Mouse (Mus musculus) hindbrain, embryonic 15.5 days (tissue): ENCODE results near the gene Wsb2. TPM values are rescaled to one million over a fixed set of nuclear protein-coding genes. Genes with fewer than 3 reads are reported as not detected.
A peak's percentile ranks its signal among the peaks of the same experiment; 100 is the strongest.
"Not testable (repeated sequence)": the region's sequence is repeated elsewhere in the genome, so short reads cannot be mapped to it uniquely, and the experiment has no call there.

Experiments
- ATAC-seq: fragments of 200-750 bp; cut with Nextera tagmentation; 2 replicates; pipeline ENCODE4 v1.8.0; 2017; ENCODE audit warnings: low read depth, moderate number of reproducible peaks, moderate TSS enrichment; ENCODE audit not compliant: low FRiP score
- H3K27ac ChIP-seq: fragments of 300-500 bp; sonication (generic); replicated peaks from 2 replicates; pipeline ENCODE4 v1.5.1; 2015; ENCODE audit warnings: mild to moderate bottlenecking, inconsistent platforms
- H3K27me3 ChIP-seq: fragments of 300-500 bp; sonication (generic); 2 replicates; pipeline ENCODE4 v1.6.1; 2015; ENCODE audit warnings: control low read depth, inconsistent platforms
- H3K36me3 ChIP-seq: fragments of 300-500 bp; sonication (generic); 2 replicates; pipeline ENCODE4 v1.6.1; 2015; ENCODE audit warnings: control low read depth, inconsistent platforms
- H3K4me1 ChIP-seq: fragments of 300-500 bp; sonication (generic); replicated peaks from 2 replicates; pipeline ENCODE4 v1.6.1; 2015; ENCODE audit warnings: control low read depth, inconsistent platforms
- H3K4me2 ChIP-seq: fragments of 300-500 bp; sonication (generic); 2 replicates; pipeline ENCODE4 v1.6.1; 2015; ENCODE audit warnings: moderate library complexity, mild to moderate bottlenecking, inconsistent platforms
- H3K4me3 ChIP-seq: fragments of 300-500 bp; sonication (generic); 2 replicates; pipeline ENCODE4 v1.5.1; 2015; ENCODE audit warnings: mild to moderate bottlenecking, inconsistent platforms
- H3K9ac ChIP-seq: fragments of 300-500 bp; sonication (generic); 2 replicates; pipeline ENCODE4 v1.6.1; 2015; ENCODE audit warnings: inconsistent platforms
- H3K9me3 ChIP-seq: fragments of 300-500 bp; sonication (generic); 2 replicates; pipeline ENCODE4 v1.6.1; 2016; ENCODE audit warnings: control low read depth, inconsistent platforms
- WGBS: fragments of 180-500 bp; shearing (Covaris S2); methylation state at CpG from one replicate; pipeline ENCODE4 v1.1.7; 2015; 5-methylcytosine and 5-hydroxymethylcytosine counted together
- polyA plus RNA-seq: library from polyadenylated mRNA; unstranded; fragments of >200 nt; fragmentation: Nextera tagmentation; extraction: Ambion mirVana; gene quantifications from 2 replicates; pipeline ENCODE4 v1.2.1, GENCODE M21; 2015

The Wsb2 gene
- polyA plus RNA-seq, 1 experiment from 2014 or later, result 310 TPM

DNA sequence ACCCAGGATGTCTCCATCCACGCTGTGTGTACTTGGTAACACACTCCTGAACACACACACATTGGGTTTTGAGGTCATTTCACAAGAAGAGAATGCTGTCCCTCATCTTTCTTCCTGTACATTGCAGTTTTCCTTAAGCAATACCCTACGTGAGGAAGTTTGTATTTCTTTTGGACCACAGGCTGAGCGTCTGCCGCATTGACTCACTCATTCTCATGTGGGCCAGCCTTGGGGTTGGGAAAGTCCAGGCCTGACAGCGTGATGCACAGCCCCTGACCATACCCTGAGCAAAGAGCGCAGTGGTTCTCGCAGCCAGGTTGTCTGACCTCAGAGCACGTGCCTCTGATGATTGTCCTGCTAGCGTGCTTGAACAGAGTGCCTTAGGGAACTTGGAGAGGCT is 16.3 kb downstream of the Wsb2 start:
- Histone ChIP-seq H3K4me1 (no peaks in the 10 kb centered on the region), H3K36me3 (peaks cover 63% of the 10 kb centered on the region), H3K9ac (no peak overlapping the region), H3K4me2 (no peak overlapping the region), H3K27ac (no peak overlapping the region), H3K4me3 (no peak overlapping the region), H3K27me3 (no peaks in the 10 kb centered on the region), H3K9me3 (no peaks in the 10 kb centered on the region)
- ATAC-seq, result no peak
- 95% methylated on average over 9 of the region's 9 CpGs for WGBS

DNA sequence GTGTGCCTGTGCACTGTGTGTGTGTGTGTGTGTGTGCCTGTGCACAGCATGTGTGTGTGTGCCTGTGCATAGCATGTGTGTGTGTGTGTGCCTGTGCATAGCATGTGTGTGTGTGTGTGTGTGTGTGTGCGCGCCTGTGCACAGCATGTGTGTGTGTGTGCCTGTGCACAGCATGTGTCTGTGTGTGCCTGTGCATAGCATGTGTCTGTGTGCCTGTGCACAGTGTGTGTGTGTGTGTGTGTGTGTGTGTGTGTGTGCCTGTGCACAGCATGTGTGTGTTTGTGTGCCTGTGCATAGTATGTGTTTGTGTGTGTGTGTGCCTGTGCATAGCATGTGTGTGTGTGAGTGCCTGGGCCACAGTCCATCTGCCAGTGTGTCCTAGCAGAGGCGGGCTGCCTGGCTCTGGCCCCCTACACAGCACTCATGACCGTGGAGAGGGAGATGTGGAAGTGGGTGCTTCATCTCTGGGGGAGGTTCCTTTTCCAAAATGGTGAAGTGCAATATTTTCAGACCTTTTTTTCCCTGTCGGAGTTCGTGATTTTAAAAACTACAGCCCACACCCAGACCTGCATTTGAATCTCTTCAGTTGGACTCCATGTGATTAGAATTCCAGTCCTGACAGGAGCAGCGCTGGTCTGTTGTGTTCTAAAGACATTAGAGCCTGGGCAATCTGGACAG is 17.4 kb downstream of the Wsb2 start:
- ATAC-seq, result no peak
- no peak overlapping the region for H3K9ac ChIP-seq
- 93% methylated on average over 7 of the region's 7 CpGs for WGBS
- no peak overlapping the region for H3K27ac ChIP-seq
- no peaks in the 10 kb centered on the region for H3K4me1 ChIP-seq
- H3K4me2 ChIP-seq, result no peak overlapping the region
- peaks cover 64% of the 10 kb centered on the region for H3K36me3 ChIP-seq
- no peak overlapping the region for H3K4me3 ChIP-seq
- no peaks in the 10 kb centered on the region for H3K27me3 ChIP-seq
- H3K9me3 ChIP-seq, result no peaks in the 10 kb centered on the region

DNA sequence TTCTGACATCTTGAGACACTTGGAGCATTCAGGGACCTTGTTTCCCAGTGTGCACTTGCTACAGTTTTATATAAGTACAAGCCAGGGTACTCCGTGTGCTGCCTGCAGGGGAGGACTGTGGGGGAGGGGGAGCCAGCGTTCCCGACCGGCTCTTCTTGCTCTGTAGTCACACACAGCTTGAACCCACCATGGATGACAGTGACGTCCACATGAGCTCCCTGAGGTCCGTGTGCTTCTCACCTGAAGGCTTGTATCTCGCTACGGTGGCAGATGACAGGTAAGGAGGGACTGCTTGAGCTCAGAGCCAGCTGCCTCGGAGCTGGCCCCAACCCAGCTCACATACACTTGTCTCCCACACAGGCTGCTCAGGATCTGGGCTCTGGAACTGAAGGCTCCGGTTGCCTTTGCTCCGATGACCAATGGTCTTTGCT is 19.2 kb downstream of the Wsb2 start:
- H3K27ac ChIP-seq, result no peak overlapping the region
- 77% methylated on average over 11 of the region's 11 CpGs for WGBS
- peaks cover 69% of the 10 kb centered on the region for H3K36me3 ChIP-seq
- no peak overlapping the region for H3K4me2 ChIP-seq
- H3K9ac ChIP-seq, result no peak overlapping the region
- no peaks in the 10 kb centered on the region for H3K4me1 ChIP-seq
- H3K4me3 ChIP-seq, result no peak overlapping the region
- no peaks in the 10 kb centered on the region for H3K9me3 ChIP-seq
- no peaks in the 10 kb centered on the region for H3K27me3 ChIP-seq
- ATAC-seq, result no peak

DNA sequence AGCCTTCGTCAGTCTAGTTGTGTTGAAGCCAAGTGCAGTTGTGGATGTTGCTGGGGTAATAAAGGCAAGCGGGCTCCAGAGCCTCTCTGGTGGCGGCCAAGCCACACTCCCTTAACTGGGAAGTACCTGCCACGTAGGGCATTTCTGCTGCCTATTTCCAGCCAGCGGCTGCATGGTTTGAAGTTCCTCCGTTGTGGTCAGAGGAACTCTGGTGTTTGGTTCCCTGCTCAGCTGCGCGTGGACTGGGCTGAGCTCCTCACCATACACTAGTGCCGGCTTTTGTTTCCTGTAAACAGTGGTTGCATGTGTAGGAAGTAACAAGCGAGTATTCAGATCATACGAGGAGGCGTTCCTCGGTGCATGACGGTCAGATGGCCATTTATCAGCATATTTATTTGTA is 20.6 kb downstream of the Wsb2 start:
- H3K27me3 ChIP-seq, H3K27ac ChIP-seq, H3K4me2 ChIP-seq, H3K9ac ChIP-seq, H3K9me3 ChIP-seq, H3K4me3 ChIP-seq, ATAC-seq, H3K4me1 ChIP-seq: not testable (repeated sequence)
- 93% methylated on average over 14 of the region's 14 CpGs for WGBS
- H3K36me3 ChIP-seq, result peaks cover 57% of the 10 kb centered on the region

DNA sequence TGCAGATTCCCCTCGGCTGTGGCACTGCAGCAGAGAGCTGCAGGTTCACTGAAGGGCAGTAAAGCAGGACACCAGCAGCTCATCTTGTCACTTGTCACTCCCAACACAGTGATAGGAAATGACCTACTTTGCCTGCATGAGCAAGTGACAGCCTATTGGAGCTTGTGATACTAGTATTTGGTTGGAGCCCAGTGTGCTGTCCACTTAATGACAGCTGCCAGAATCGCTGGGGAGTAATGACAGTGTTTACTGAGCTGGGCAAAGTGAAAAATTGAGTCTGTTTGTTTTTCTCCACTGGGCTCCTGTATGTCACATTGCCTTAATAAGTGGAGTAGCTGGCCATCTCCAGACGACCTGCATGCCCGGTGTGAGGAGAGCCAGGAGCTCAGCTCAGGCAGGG is 23.1 kb downstream of the Wsb2 start:
- Histone ChIP-seq H3K36me3 (peaks cover 60% of the 10 kb centered on the region), H3K27ac (no peak overlapping the region), H3K9ac (no peak overlapping the region), H3K27me3 (no peaks in the 10 kb centered on the region), H3K4me3 (no peak overlapping the region), H3K9me3 (no peaks in the 10 kb centered on the region), H3K4me2 (no peak overlapping the region), H3K4me1 (no peaks in the 10 kb centered on the region)
- 87% methylated on average over 4 of the region's 4 CpGs for WGBS
- no peak for ATAC-seq

DNA sequence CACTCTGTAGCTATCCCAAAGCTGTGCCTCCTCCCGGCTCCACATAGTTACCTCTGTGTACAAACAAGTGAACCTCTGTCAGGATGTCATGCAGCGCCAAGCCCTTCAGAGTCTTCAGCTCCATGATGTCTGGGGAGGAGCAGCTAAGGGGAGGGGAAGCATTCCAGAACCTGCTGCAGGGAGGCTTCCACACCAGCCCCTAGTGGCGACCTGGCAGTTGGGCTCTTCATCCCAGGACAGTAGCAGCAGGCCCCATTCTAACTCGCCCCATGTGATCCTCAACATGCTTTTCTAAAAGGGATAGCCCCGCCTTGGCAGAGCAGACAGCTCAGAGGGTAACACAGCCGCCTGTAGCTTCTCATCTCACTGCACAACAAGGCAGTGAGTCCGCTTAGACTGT is 24.7 kb downstream of the Wsb2 start:
- no peak for ATAC-seq
- peaks cover 50% of the 10 kb centered on the region for H3K36me3 ChIP-seq
- no peak overlapping the region for H3K27ac ChIP-seq
- WGBS, result 75% methylated on average over 7 of the region's 7 CpGs
- H3K27me3 ChIP-seq, result no peaks in the 10 kb centered on the region
- H3K4me3 ChIP-seq, result no peak overlapping the region
- no peak overlapping the region for H3K9ac ChIP-seq
- no peak overlapping the region for H3K4me2 ChIP-seq
- no peaks in the 10 kb centered on the region for H3K4me1 ChIP-seq
- H3K9me3 ChIP-seq, result no peaks in the 10 kb centered on the region

DNA sequence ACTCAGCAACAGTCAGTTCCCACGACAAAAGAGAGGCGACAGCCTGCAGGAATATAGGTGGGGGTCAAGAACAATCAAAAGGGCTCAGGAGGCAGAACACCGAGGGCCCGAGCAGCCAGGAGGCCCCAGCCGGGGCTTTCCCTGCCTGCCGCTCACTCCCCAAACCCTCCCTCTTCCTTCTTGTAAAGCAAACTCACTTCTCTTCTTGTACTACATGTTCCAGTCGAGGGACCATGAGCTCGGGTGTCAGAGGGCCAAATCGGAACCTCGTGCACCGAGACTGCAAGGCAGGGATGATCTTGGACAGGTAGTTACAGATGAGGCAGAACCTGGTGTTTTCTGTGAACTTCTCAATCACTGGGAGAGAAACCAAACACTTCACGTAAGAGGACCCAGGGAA is 26.1 kb downstream of the Wsb2 start:
- 73% methylated on average over 12 of the region's 12 CpGs for WGBS
- Histone ChIP-seq H3K4me2 (no peak overlapping the region), H3K27ac (no peak overlapping the region), H3K9me3 (no peaks in the 10 kb centered on the region), H3K4me1 (peaks cover 10% of the 10 kb centered on the region), H3K27me3 (no peaks in the 10 kb centered on the region), H3K9ac (no peak overlapping the region), H3K36me3 (peaks cover 49% of the 10 kb centered on the region), H3K4me3 (no peak overlapping the region)
- no peak for ATAC-seq

DNA sequence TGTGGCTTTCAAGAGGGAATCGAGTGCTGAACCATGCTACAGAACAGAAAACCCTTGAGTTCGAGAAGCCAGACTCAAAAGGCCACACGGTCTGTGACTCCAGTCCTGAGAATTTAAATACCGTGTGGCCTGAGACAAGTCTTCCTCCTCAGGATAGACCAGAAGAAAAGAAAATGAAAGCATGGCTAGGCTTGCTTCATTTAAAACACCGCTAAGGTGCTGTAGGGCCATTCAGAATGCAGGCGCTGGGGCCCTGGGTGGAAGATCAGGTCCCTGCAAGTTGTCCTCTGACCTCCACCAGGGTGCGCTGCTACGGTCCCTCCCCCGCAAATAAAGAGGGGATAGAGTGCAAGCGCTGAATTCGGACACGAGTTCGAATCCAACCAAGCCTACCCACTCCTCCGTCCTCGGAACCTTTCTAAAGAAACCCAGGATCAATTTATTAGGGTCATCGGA is 31.2 kb downstream of the Wsb2 start:
- Histone ChIP-seq H3K27me3 (no peaks in the 10 kb centered on the region), H3K4me2 (peak overlapping the region; percentile 80), H3K4me1 (peaks cover 15% of the 10 kb centered on the region), H3K9me3 (no peaks in the 10 kb centered on the region), H3K27ac (peak overlapping the region; percentile 76), H3K9ac (peak overlapping the region; percentile 80), H3K4me3 (peak overlapping the region; percentile 92), H3K36me3 (peaks cover 22% of the 10 kb centered on the region)
- no peak for ATAC-seq
- WGBS, result 13% methylated on average over 16 of the region's 16 CpGs

DNA sequence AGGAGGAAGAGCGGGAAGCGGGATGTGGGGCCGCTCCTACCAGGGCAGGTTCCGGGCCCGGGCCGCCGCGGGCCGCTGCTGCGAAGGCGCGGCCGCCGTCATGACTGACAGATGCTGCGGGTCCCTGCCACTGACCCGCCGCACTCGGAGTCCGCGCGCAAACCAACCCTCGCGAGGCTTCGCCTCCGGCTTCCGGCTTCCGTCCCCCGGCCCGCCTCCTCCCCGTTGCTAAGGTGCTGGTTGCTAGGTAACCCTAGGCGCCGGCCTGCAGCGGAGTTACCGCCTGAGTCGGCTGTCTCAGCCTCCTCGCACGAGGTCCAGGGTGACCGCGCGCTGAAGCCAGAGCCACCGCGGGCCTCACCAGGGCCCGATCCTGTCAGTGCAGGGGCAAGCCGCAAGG is 31.8 kb downstream of the Wsb2 start, which contains the start of gene Rfc5:
TSS of gene Rfc5 (minus strand) at position 171 of the 400 bp plus-strand sequence.
- peaks cover 16% of the 10 kb centered on the region for H3K36me3 ChIP-seq
- no peaks in the 10 kb centered on the region for H3K27me3 ChIP-seq
- peak; percentile 96 for ATAC-seq
- H3K9ac ChIP-seq, result peak within 1 kb of the TSS; percentile 80
- H3K4me3 ChIP-seq, result peak within 1 kb of the TSS; percentile 92
- WGBS, result under 1% methylated on average over 44 of the region's 44 CpGs
- H3K4me2 ChIP-seq, result peak within 1 kb of the TSS; percentile 80
- peaks cover 15% of the 10 kb centered on the region for H3K4me1 ChIP-seq
- H3K9me3 ChIP-seq, result no peaks in the 10 kb centered on the region
- H3K27ac ChIP-seq, result peak within 1 kb of the TSS; percentile 76

DNA sequence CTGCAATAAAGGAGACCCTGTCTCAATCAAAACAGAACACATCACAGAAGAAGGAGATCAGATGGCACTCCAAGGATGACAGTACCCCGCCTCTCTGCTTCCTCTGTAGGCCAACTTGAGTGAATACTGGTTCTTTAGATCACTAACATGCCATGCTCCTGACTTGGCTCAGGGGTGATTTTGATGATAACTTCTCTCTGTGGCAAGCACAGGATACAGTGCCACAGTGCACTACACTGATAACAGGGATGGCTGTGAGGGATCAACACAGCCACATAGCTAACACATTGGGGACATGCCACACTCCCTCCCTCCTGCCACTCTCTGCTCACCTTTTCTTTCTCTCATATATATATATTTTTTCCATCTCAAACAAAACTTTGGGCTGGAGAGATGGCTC is 33.8 kb downstream of the Wsb2 start:
- 88% methylated on average over 1 of the region's 1 CpGs for WGBS
- no peaks in the 10 kb centered on the region for H3K36me3 ChIP-seq
- no peak for ATAC-seq
- H3K9ac ChIP-seq, result no peak overlapping the region
- no peak overlapping the region for H3K4me3 ChIP-seq
- no peaks in the 10 kb centered on the region for H3K9me3 ChIP-seq
- H3K27ac ChIP-seq, result no peak overlapping the region
- no peaks in the 10 kb centered on the region for H3K27me3 ChIP-seq
- no peak overlapping the region for H3K4me2 ChIP-seq
- H3K4me1 ChIP-seq, result peaks cover 15% of the 10 kb centered on the region

DNA sequence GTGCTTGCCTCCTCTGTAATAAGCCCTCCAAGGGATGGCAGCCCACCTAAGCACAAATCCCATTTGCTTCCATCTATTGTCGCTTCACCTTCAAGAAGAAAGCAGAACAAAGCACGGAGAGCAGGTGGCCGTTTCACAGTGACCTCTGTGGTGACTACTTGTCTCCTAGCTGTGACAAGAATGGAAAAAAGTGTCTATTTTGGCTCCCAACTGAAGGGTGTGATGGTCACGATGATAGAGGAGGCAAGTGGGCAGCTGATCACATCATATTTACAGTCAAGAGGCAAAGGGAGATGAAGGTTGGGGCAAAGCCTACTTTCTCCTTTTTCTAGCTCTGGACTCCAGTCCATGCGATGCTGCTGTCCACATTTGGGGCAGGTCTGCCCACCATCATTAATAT is 38.7 kb downstream of the Wsb2 start:
- no peaks in the 10 kb centered on the region for H3K36me3 ChIP-seq
- no peaks in the 10 kb centered on the region for H3K27me3 ChIP-seq
- no peak overlapping the region for H3K4me2 ChIP-seq
- H3K4me3 ChIP-seq, result no peak overlapping the region
- H3K27ac ChIP-seq, result no peak overlapping the region
- no peaks in the 10 kb centered on the region for H3K4me1 ChIP-seq
- no peak overlapping the region for H3K9ac ChIP-seq
- no peaks in the 10 kb centered on the region for H3K9me3 ChIP-seq
- WGBS, result 90% methylated on average over 5 of the region's 5 CpGs
- ATAC-seq, result no peak

DNA sequence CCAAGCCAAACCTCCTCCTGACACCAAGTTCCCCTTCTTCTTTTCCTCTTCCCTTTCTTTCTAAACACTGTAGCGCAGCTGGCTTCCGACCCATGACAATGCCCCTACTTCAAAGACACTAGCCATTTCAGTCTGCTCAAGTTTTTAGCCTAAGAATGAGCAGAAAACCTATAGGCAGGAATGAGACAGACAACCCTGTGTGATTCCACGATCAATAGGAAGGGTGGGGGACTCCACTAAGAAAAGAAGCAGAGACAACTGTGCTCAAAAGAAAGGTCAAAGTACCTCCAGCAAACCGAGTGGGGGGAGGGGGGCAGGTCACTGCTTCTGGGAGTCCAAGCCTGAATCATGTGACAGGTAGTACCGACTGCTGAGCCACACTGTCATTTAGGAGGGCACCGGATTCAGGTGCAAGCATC is 39.5 kb downstream of the Wsb2 start:
- no peak overlapping the region for H3K4me3 ChIP-seq
- no peaks in the 10 kb centered on the region for H3K9me3 ChIP-seq
- no peak overlapping the region for H3K27ac ChIP-seq
- no peaks in the 10 kb centered on the region for H3K36me3 ChIP-seq
- H3K9ac ChIP-seq, result no peak overlapping the region
- H3K4me1 ChIP-seq, result no peaks in the 10 kb centered on the region
- no peak overlapping the region for H3K4me2 ChIP-seq
- ATAC-seq, result no peak
- no peaks in the 10 kb centered on the region for H3K27me3 ChIP-seq
- WGBS, result 56% methylated on average over 6 of the region's 6 CpGs

DNA sequence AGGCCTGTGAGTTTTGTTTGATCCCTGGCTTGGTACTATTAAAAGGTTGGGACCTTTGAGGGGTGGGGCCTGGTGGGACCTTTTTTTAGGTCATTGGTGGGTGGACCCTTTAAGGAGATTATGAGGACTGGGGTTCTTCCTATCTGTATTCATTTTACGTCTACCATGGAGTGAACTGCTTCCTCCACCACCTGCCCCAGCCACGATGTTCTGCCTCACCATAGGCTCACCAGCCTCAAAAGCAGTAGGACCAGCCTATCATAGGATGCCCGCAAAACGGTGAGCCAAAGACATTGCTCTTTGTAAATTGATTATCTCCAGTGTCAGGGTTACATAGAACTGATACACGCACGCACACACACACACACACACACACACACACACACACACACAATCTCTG is 40.3 kb downstream of the Wsb2 start:
- ATAC-seq, result no peak
- no peaks in the 10 kb centered on the region for H3K9me3 ChIP-seq
- WGBS, result 84% methylated on average over 6 of the region's 6 CpGs
- H3K4me3 ChIP-seq, result no peak overlapping the region
- H3K27me3 ChIP-seq, result no peaks in the 10 kb centered on the region
- H3K9ac ChIP-seq, result no peak overlapping the region
- no peaks in the 10 kb centered on the region for H3K4me1 ChIP-seq
- no peak overlapping the region for H3K27ac ChIP-seq
- H3K36me3 ChIP-seq, result no peaks in the 10 kb centered on the region
- H3K4me2 ChIP-seq, result no peak overlapping the region
